Mouse (Mus musculus) layer of hippocampus, adult 8-10 months (tissue): Measurements from ENCODE around the gene Tnp2. TPM values are rescaled to one million over a fixed set of nuclear protein-coding genes. Genes with fewer than 3 reads are reported as not detected.

Source experiments
- DNase-seq, 2 experiments: peaks; one replicate each; pipeline ENCODE4 v3.0.0; 2022; ENCODE audit warnings: low spot score in 2 of 2
- total RNA-seq, 4 experiments: library from RNA; stranded (reverse); gene quantifications; 2 replicates each; pipeline ENCODE4 v1.2.4; 2022

The Tnp2 gene
- total RNA-seq, 4 experiments from 2014 or later = not detected

DNA sequence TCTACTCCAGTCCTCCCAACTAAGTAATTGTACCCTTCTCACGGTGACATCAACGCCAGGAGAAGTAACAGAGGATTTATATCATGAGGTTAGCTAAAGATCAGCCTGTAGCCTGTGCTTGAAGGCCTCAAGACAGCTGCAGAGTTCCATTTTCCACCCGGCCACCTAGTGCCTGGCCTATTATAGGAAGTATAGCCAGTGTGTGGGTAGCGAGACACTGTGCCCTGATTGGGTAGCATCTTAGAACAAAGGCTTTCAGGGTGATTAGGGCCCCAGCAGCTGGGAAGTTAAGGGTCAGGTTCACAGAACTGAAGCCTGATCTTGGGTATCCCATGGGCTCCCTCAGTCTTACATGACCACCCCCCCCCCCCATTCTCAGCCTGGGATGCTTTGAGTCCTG, 406 bp upstream of the Tnp2 start:
- DNase-seq = no peak

- no peak for DNase-seq
Measured at GRCm38 (mm10) chr16:10787548-10788058, 857 bp downstream of the Tnp2 start.

DNA sequence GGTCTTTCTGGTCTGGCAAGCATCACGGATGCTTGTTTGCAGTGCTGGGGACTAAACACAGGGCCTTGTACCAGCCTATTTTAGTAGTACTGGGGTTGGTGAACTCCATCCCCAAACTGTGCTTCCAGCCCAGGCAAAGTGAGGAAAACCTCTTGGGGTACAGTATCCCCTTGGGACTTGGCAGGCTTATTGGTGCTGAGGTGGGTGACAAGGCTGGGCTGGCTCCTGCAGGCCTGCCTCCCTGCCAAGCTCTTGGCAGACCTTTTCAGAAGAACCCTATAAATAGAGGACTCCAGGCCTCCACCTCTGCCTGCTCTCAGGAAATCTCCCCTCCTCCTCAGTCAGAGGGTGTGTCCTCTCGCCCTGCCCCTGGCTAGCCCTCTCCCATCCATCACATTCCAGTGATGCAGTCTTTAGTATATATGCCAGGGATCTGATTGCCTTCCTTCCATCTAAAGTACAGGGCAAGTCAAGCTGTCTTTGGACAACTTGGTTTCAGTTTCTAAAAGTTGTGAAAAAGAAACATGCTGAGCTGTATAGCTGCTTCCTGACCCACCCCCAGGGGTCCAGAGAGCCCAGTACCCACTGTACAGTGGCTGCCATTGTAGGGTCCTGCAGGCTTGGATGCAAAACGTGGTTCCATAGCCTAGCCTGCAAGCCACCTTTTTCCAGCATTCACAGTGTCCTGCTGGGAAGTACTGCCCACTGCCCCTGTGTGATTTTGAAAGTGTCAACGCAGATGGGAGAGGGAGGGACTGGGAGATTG, 1.5 kb downstream of the Tnp2 start:
- no peak for DNase-seq

DNA sequence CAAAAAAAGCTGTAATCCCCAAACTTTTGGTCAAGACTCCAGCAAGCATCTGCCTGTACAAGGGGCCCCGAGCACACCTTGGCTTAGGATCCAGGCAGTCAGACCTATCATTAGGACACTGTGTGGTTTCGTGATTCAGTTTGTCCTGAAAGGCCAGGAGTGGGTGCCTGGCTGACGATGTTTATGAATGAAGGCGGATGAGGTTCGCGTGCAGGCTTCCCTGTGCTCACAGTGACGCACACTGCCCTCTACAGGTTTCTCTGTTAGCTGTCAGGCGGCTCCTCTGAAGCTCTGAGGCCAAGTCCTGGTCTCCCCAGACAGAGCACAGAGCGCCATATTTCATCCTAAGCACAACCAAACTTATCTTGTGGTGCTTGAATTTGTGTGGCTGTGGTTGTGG, 2.2 kb downstream of the Tnp2 start:
- peak; percentile 75 to 80 for DNase-seq

GRCm38 (mm10) chr16:10785371-10786231, 2.9 kb downstream of the Tnp2 start, which contains the start of gene Socs1:
TSS of gene Socs1 (minus strand) at chr16:10785536.
- peak; percentile 57 to 75 for DNase-seq

DNA sequence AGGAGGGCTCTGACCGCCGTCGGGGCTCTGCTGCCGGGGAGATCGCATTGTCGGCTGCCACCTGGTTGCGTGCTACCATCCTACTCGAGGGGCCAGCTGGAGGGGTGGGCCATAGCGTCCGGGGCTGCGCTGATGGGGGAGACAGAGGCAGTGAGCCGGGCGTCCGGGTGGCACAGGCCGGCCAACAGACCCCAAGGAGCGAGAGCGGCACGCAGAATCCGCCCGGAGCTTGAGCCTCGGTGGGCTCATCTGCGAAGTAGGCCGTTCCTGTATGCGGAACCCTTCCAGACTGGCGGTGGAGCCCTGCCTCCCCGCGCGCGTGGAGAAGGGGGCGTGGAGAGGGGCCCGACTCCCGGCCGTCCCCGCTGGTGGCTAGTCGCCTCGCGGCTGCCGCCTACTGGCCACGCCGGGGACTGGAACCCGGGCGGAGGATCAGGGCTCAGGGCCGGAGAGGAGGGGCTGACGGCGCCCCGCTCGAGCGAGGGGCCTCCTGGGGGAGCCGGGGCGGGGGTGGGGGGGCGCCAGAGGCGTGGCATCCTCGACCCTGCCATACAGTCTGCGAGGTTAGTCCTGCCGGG, 3.6 kb downstream of the Tnp2 start:
- DNase-seq = peak; percentile 59 to 81

- no peak for DNase-seq
Measured at GRCm38 (mm10) chr16:10783883-10784792, 4.3 kb downstream of the Tnp2 start.

DNA sequence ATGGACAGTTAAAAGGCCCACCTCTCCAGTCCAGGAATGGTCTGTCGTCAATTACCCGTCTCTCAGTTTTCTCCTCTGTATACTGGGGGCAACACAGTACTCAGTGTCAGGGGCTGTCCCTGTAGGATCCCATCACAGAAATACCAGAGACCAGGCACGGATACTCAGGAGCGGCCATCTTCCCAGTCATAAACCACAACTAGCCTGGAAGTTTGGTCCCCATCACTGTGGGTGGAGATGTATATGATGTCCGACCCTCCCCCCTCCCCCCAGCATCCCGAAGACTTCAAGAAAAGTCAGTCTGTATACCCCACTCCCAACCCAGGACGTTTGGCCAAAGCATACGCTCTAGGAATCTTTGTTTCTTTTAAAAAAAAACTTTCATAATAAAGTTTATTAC, 5.0 kb downstream of the Tnp2 start:
- DNase-seq = no peak

DNA sequence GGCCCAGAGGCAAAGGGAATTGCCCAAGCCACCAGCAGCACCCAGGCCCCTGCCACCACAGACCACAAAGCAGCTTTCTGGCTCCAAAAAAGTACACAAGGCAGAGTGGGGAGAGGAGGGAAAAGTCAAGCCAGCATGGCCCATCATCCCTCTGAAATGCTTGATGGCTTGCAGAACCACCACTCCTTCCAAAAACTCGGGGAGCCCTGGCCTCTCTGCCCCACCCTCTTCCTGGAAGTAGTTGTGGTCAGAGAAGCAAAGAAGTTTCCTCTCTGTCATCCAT, 5.4 kb downstream of the Tnp2 start:
- DNase-seq = no peak

DNA sequence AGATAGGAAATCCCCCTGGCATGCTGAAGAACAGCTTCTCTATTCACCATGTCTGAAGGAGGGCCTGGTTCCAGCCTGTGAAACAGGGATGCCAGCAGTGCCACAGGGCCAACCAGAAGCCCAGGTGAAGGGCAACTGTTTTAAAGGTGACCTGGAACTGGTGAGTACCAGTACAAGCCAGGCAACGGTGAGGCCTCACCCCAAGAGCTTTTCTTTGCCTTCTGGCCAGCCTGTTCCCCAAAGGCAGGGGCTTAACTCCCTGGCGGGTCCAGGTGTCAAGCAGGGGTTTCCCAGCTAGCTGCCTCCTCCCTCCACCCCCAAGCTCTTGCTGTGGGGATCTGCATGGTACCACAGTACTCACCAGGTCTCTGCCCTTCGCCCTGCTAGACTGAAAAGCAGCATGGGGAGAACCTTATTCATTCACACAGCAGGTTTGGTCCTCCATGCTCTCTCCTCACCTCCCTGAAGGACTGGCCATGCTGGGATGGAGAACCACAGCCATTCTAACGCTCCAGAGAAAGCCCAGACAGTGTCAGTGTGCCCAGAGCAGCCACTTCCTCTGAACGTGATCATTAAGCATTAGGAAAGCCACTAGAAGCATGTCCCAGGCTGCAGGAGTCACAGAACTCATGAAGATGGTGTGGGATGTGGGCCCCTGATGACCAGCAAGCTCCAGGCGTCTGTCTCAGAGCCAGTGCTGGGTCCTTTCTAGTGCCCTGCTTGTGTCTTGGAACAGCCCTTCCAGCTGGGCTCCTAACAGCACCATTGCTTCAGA, 5.9 kb downstream of the Tnp2 start:
- no peak for DNase-seq

DNA sequence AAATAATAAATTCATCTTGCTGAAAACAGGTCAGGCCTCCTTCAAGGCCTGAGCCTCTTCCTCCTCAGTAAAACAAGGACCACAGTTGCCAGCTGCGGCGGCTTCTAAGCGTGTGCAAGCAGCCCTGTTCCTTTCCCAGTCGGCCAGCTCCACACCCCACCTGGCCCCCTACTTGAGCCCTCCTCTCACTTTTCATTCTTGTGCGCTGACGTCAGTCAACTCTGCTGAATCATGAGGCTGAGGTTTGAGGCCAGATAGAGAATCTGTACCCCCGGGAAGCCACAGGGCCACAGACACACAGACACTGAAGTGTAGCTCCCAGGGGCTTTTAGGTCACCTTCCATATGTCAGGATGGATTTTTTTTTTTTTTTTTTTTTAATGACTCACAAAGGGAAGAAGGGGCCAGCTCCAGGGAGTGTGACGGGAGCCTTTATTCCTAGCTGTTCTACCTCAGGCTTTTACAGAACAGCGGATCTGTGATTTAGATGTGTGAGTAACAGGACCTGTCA, 6.5 kb downstream of the Tnp2 start:
- no peak for DNase-seq

DNA sequence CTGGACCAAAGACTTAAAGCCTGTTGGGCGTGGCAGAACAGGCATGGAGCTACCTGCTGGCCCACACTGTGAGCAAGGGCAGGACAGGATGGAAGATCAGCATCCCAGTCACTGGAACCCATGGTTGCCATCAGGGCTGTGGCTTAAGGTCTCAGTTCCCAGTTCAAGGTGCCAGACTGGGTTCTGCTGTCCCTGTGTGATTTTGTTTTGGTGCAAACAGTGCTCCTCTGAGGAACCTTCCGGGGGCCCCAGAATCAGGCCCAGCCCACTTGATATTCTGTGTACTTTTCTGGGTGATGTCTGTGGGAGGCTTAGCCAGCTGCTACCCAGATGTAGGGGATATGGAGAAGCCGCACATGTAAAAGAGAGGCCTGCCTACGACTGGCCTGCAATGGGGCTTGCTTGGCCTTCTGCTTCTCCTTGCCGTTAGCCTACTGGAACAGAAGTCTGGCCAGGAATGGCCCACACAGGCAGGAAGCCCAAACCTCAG, 7.8 kb downstream of the Tnp2 start:
- no peak for DNase-seq

GRCm38 (mm10) chr16:10777579-10778160, 10.8 kb downstream of the Tnp2 start:
- no peak for DNase-seq

- no peak for DNase-seq
Measured at GRCm38 (mm10) chr16:10776322-10776721, 12.1 kb downstream of the Tnp2 start.

- no peak for DNase-seq
Measured at GRCm38 (mm10) chr16:10774726-10775125, 13.7 kb downstream of the Tnp2 start.

DNA sequence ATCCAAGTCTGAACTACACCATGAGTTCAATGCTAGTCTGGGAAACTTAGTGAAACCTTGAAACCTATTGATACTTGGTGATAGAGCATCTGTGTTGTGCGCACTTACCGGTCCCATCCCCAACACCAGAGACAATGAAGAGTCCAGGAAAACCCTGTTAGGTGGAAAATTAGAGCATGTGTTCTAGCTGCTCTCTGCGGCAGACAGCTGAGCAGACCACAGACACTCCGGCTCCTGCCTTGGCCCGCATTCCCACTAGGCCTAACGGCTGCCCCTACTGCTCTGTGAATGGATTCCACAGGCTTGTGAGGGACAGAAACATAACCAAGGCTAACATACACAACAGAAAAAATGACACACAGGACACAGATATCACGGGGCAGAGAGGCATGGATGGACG, 14.9 kb downstream of the Tnp2 start:
- DNase-seq = no peak

DNA sequence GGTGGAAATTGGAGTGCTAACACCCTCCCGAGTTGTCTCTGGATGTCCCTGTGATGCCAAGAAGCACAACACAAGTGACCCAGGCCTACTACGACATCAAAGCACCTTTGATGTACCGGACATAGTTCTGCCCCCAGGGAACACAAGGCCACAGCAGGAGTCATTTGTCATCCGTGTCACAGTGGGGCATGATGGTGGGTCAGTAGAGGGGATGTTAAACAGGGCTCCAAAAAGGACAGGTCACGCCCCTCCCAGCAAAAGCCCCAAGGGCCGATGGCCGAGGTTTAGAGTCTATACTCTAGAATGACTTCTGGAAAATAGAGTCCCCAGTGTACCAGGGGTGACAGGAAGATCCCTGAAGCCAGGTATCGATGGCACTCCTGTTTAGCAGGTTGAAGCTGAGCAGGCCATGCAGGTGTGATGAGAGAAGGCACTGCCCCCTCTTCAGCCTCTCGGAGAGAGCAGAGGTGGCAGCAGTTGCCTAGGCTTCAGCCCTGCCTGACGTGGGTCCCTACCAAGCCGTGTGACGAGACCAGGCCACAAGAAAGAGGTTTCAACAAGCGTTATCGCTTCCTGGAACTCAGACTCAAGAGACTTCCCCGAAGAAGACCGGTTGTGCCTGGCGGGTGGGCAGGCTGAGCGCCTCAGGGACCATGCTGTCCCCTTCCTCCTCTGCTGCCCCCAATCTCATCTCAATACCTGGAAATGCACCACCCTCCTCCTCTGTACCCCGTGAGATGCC, 16.5 kb downstream of the Tnp2 start:
- DNase-seq = no peak

DNA sequence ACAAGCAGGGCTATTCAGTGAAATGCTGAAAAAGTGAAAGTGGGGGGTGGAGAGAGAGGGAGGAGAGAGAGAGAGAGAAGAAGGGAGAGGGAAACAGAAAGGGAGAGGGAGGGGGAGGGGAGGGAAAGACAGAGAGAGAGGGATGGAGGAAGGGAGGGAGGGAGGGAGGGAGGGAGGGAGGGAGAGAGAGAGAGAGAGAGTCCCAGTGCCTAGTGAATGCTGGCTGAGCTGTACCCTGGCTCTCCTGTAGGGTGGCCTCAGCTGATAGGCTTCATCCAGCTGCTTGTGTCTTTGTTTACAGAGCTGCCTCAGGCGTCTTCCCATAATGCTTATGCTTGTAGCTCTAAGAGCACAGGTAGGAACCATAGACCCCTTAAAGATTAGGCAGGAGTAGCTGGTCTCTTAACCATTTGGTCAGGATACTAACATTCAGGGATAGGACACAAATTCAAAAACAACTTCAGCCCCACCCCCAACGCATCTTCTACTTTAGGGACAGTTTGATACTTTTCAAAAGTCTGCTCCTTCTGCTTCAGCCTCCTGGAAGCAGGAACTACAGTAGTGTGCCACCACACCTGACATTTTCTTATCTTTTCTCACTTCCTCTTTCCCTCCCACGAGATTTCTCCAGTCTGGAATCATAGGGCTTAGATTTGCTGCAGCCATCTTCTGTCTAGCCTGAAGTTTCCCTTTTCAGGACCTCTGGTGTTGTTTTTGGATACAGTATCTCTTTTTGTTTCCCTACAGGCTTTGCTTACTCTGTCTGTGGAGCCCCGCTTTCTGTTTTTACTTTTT, 17.7 kb downstream of the Tnp2 start:
- no peak for DNase-seq
